Mouse (Mus musculus): ENCODE data around the gene Mlh3. TPM values are rescaled to one million over a fixed set of nuclear protein-coding genes. Genes with fewer than 3 reads are reported as not detected.

Gene Mlh3
- total RNA-seq, 2 experiments from 2014 or later: 0.15 to 0.42 TPM

DNA sequence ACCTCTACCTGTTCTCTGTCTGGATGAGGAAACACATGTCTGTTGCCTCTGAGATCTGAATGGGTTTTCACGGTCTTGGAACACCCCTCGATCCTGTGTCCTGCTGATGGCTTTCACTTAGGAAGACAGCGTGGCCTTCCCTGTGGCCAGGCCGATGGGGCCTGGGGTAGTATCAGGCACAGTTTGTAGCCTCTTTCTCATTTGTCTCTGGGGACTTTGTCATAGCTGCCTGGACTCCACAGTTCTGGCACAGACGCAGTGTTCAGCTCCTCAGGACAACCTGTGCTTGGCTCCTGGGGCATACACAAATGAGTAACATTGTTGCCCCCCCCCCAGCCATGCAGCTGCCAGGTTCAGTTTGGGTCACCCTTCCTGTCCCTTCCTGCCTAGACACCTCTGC, 75.3 kb downstream of the Mlh3 start:
- ATAC-seq (replicated peaks; ENCODE audit: low FRiP score, poor library complexity, severe bottlenecking): no peak

DNA sequence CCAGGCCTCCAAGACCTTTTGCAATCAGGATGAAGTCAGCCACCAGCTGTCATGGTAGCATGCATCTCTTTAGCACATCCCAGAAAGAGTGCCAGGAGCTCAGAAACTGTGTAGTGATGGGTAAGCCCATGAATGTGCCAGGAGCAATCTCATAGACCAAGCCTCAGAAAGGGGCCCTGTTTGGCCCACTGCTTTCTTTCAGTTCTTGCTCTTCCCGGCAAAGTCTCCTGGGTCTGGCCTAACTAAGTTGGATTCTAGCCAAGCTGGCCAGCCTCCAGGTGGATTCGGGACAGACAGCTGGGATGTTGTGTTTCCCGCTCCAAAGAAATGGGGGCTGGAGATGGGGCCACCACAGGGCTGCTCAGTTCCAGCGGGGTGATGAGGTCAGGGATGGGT, 75.8 kb downstream of the Mlh3 start:
- ATAC-seq (replicated peaks; ENCODE audit: low FRiP score, poor library complexity, severe bottlenecking): no peak

DNA sequence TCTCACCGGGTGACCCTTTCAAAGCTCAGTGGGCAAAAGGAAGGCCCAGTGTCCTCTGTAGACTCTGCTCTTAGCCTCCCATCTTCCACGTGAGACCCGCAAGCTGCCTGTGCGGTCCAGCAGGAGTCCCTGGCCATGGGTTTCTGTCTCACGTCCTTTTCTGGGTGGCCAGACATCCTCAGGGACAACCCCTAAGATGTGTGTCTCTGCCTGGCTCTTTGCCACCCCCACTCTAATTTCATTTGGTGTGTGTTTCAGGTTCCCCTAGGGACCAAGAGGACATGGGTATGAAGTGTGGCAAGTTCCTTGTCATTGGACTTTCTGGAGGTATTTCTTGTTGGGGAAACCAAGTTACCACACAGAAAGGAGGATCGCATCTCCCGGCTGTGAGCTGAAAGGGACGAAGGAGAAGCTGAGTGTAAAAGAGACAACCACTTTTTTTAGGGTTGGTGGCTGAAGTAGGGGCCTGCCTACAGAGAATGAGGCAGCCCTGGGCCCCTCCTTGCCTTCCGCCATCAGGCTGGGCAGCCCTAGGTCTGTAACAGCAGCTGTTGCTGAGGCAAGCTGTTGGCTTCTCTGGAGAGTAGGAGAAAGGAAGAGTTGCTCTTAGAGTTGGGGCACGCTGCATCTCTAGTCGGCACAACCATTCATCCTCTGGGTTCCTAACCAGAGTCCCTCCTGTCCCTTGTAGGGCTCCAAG, 76.3 kb downstream of the Mlh3 start:
- ATAC-seq (replicated peaks; ENCODE audit: low FRiP score, poor library complexity, severe bottlenecking): no peak

DNA sequence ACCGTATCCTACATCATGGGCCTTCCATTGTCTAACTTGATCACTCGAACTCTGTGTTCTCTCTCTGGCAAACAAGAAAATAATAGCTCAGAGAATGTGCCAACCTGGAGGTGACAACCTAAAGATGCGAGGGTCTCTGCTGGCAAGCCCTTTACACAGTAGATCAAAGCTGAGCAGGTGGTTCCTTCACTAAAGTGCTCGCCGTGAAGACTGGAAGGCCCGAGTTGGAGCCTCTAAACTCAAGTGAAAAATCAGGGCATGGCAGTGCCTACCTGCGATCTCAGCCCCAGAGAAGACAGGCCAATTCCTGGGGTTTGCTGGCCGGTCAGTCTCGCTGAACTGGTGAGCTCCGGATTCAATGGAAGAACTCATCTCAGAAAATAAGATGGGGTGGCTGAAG, 77.3 kb downstream of the Mlh3 start:
- ATAC-seq (replicated peaks; ENCODE audit: low FRiP score, poor library complexity, severe bottlenecking): no peak

DNA sequence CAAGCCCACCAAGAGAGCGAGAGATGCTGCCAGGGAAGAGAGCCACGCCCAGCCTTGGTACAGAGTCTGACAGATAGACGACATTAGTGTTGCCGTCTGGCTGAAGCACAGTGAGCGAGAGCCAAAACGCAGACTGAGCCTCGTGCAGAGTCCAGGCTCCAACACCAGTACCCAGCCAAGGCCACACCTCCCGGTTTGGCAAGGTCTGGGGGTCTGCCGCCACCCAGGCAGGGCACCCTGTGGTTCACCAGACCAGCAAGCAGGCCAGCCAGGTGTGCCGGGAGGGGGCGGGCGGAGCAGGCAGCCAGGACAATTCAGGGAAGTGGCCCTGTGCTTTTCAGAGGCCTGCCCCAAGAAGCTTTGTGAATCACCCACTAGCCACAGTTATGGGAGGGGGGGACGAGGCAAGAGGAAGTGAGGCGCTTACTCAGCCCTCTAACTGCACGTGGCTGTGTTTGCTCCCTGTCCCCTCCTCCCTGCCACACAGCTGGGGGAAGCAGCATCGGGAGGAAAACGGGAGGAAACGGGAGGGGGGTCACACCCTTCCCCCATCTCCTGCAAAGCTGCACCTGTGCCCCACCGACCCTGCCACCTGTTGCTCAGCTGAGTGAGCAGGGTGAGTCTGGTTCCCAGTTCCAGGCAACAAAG, 77.8 kb downstream of the Mlh3 start:
- no peak for ATAC-seq (replicated peaks; ENCODE audit: low FRiP score, poor library complexity, severe bottlenecking)

DNA sequence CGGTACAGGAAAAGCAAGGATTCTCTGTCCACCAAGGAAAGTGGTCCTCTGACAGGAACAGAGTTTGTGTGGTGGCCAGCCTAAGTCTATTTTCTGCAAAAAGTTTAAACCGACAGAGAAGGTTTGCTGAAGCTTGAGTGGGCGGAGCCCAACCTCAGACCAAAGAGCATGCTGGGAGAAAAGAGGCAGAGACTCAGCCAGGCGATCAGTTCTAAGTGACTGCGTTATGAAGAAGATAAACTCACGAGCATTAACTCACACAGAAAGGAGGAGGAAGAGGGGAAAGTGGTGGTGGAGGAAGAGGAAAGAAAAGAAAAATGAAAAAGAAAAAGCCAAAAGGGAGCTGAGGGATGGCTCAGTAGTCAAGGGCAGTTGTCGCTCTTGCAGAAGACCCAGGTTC, 80.1 kb downstream of the Mlh3 start:
- ATAC-seq (replicated peaks; ENCODE audit: low FRiP score, poor library complexity, severe bottlenecking): no peak

DNA sequence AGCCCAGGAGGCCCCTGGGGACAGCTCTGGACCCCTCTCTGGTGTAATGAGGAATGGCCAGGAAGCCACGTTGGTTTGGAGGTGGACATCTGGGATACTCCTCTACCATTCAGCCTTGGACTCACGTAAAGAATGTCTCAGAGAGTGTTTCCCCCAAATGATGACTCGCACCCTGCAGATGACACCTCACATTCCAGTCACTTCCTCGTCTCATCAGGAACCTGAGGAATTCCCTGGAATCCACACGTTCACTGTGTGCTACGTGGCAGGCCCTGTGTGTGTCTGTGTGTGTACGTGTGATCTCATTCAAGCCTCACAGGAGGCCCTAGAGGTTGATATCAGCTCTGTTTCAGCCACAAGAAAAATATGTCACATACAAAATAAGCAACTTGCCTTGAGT, 84.0 kb downstream of the Mlh3 start:
- no peak for ATAC-seq (replicated peaks; ENCODE audit: low FRiP score, poor library complexity, severe bottlenecking)

DNA sequence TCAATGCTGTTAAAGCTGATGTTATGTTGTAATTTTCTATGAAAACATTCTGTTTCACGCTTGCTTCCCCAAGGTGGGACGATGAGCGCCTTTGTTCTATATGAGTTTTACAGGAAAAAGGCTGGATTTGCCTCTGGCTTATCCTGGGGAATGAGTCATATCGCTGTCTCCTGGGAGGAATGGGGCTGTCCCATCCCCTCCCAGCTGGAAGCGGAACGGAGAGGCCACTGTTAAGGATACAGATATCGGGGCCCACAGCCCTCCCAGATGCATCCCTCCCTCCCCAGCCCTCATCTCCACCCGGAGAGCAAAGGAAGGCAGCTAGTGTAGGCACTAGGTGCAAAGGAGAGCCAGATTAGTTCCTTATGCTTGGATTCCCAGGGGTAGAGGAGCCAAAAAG, 84.6 kb downstream of the Mlh3 start:
- no peak for ATAC-seq (replicated peaks; ENCODE audit: low FRiP score, poor library complexity, severe bottlenecking)

Other genes with a start within 250 kb of the Mlh3 start
- gene Prox2, start 159.8 kb downstream of the Mlh3 start, total RNA-seq (2015; ENCODE audit: low replicate concordance): 7.5 and 14.1 TPM in 2 replicates
- gene Prox2, start 159.8 kb downstream of the Mlh3 start, total RNA-seq (2017; ENCODE audit: low replicate concordance): 6.0 and 21.6 TPM in 2 replicates
- gene Dlst, start 159.8 kb downstream of the Mlh3 start, total RNA-seq (2015; ENCODE audit: low replicate concordance): 106 and 118 TPM in 2 replicates
- 181 and 293 TPM in 2 replicates for gene Dlst, start 159.8 kb downstream of the Mlh3 start, total RNA-seq (2017; ENCODE audit: low replicate concordance)
- not detected in 2 replicates for gene Rps6kl1, start 119.3 kb downstream of the Mlh3 start, total RNA-seq (2015; ENCODE audit: low replicate concordance)
- gene Rps6kl1, start 119.3 kb downstream of the Mlh3 start, total RNA-seq (2017; ENCODE audit: low replicate concordance): not detected in 2 replicates
- gene Pgf, start 92.8 kb downstream of the Mlh3 start, total RNA-seq (2015; ENCODE audit: low replicate concordance): not detected in 2 replicates
- gene Pgf, start 92.8 kb downstream of the Mlh3 start, total RNA-seq (2017; ENCODE audit: low replicate concordance): 0.39 TPM in 1 of 2 replicates, not detected in the other
- 10.9 and 12.3 TPM in 2 replicates for gene Eif2b2, start 51.1 kb downstream of the Mlh3 start, total RNA-seq (2015; ENCODE audit: low replicate concordance)
- gene Eif2b2, start 51.1 kb downstream of the Mlh3 start, total RNA-seq (2017; ENCODE audit: low replicate concordance): 30.0 and 48.4 TPM in 2 replicates
- 14.4 and 36.5 TPM in 2 replicates for gene Acyp1, start 17.8 kb upstream of the Mlh3 start, total RNA-seq (2015; ENCODE audit: low replicate concordance)
- gene Acyp1, start 17.8 kb upstream of the Mlh3 start, total RNA-seq (2017; ENCODE audit: low replicate concordance): 13.9 TPM in 2 replicates
- gene Zc2hc1c, start 18.0 kb upstream of the Mlh3 start, total RNA-seq (2015; ENCODE audit: low replicate concordance): not detected in 2 replicates
- gene Zc2hc1c, start 18.0 kb upstream of the Mlh3 start, total RNA-seq (2017; ENCODE audit: low replicate concordance): not detected in 2 replicates
- gene Nek9, start 68.8 kb upstream of the Mlh3 start, total RNA-seq (2015; ENCODE audit: low replicate concordance): 9.0 and 17.2 TPM in 2 replicates
- gene Nek9, start 68.8 kb upstream of the Mlh3 start, total RNA-seq (2017; ENCODE audit: low replicate concordance): 7.9 and 15.5 TPM in 2 replicates
- 85.9 and 101 TPM in 2 replicates for gene Tmed10, start 104.2 kb upstream of the Mlh3 start, total RNA-seq (2015; ENCODE audit: low replicate concordance)
- gene Tmed10, start 104.2 kb upstream of the Mlh3 start, total RNA-seq (2017; ENCODE audit: low replicate concordance): 65.6 and 71.7 TPM in 2 replicates
- gene Fos, start 203.3 kb upstream of the Mlh3 start, total RNA-seq (2015; ENCODE audit: low replicate concordance): 25.2 and 32.7 TPM in 2 replicates
- gene Fos, start 203.3 kb upstream of the Mlh3 start, total RNA-seq (2017; ENCODE audit: low replicate concordance): 14.2 and 21.3 TPM in 2 replicates